Mouse (Mus musculus) thymus, adult 2 months (tissue): ENCODE data around the gene Dbn1. TPM values are rescaled to one million over a fixed set of nuclear protein-coding genes. Genes with fewer than 3 reads are reported as not detected.
A peak's percentile ranks its signal among the peaks of the same experiment; 100 is the strongest.

Experiments
- DNase-seq: peaks from one replicate; pipeline ENCODE4 v3.0.0; 2021
- H3K27ac ChIP-seq: fragments of 200-500 bp; 2 replicates; pipeline ENCODE4 v1.5.1; 2012; ENCODE audit warnings: low read length, control low read depth; ENCODE audit not compliant: control insufficient read depth, insufficient read depth
- H3K27me3 ChIP-seq: fragments of 200-500 bp; 2 replicates; pipeline ENCODE4 v1.6.1; 2012; ENCODE audit warnings: mild to moderate bottlenecking, low read length, moderate library complexity, mixed read lengths; ENCODE audit not compliant: control insufficient read depth, insufficient read depth
- H3K36me3 ChIP-seq: fragments of 200-500 bp; 2 replicates; pipeline ENCODE4 v1.6.1; 2012; ENCODE audit warnings: mild to moderate bottlenecking, low read length, moderate library complexity; ENCODE audit not compliant: control insufficient read depth, insufficient read depth
- H3K4me1 ChIP-seq: fragments of 200-500 bp; replicated peaks from 2 replicates; pipeline ENCODE4 v1.6.1; 2012; ENCODE audit warnings: low read length; ENCODE audit not compliant: control insufficient read depth, insufficient read depth
- H3K4me3 ChIP-seq: fragments of 200-500 bp; 2 replicates; pipeline ENCODE4 v1.5.1; 2012; ENCODE audit warnings: mild to moderate bottlenecking, low read length, control low read depth, moderate library complexity; ENCODE audit not compliant: control insufficient read depth, insufficient read depth
- CTCF ChIP-seq: fragments of 200-500 bp; IDR thresholded peaks from 2 replicates; pipeline ENCODE4 v1.5.1; 2012; ENCODE audit warnings: mild to moderate bottlenecking, control low read depth, low read length, moderate library complexity, borderline replicate concordance; ENCODE audit not compliant: control insufficient read depth, poor library complexity, insufficient read depth; ENCODE audit errors: extremely low read depth
- POLR2A ChIP-seq: fragments of 200-500 bp; IDR thresholded peaks from 2 replicates; pipeline ENCODE4 v1.6.1; 2012; ENCODE audit warnings: mild to moderate bottlenecking, low read length, control low read depth, moderate library complexity; ENCODE audit not compliant: control insufficient read depth, poor library complexity, insufficient read depth; ENCODE audit errors: extremely low read depth
- WGBS: fragments of 180-500 bp; shearing (Covaris S2); methylation state at CpG from one replicate; pipeline ENCODE4 v1.1.7; 2018; 5-methylcytosine and 5-hydroxymethylcytosine counted together
- polyA plus RNA-seq: library from polyadenylated mRNA; depleted of rRNA; stranded (reverse); fragments of >200 nt; gene quantifications from 2 replicates; pipeline ENCODE4 v1.2.3, GENCODE M21; 2012

The Dbn1 gene
- polyA plus RNA-seq, 1 experiment: 9.8 TPM

DNA sequence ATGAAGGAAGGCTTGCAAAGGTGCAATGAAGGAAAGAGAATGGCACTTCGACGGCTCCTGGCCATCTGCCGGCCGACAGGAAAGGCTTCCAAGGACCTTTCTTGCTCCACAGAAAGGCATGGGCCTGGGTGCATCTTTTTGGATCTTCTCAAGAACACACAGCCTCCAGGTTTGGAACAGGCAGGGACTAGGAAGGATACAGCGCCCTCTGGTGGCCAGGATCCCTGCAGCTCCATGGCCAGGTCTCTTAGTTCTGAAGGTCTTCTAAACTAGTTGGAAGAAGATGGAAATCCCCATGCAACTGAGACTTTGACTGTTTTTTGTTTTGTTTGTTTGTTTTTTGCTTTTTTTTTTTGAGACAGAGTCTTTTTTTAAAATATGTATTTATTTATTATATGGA is 29.0 kb upstream of the Dbn1 start:
- DNase-seq: peak; percentile 80
- H3K36me3 ChIP-seq: no peaks in the 10 kb centered on the region
- 8% methylated on average over 5 of the region's 5 CpGs for WGBS

DNA sequence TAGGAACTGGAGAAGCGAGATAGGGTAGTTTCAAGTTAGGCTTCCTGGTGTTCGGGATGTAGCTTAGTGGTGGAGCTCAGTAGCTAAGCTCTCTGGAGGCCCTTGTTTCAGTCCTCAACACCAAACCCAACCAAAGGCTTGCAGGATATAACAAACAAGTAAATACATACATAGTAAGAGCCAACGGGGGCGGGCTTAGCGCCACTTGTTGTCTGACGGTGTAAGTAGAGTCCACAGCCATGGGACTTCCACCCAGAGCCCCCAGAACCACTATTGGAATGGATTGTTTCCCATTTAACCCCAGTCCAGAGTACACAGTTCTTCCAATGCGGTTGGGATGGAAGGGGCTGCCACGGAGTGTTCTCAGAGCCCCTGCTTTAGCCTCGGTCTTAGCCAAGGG is 25.9 kb upstream of the Dbn1 start:
- Histone ChIP-seq H3K4me1 (peaks cover 21% of the 10 kb centered on the region), H3K4me3 (no peak overlapping the region)

More for the DNA sequence above, 29.0 kb upstream of the Dbn1 start:
- Histone ChIP-seq H3K27ac (no peak overlapping the region), H3K4me1 (peaks cover 13% of the 10 kb centered on the region), H3K27me3 (no peaks in the 10 kb centered on the region; the same call in 1 of the 2 replicates), H3K4me3 (no peak overlapping the region)
- TF ChIP-seq POLR2A: no peak
- TF ChIP-seq CTCF: peak; percentile 83; the same call in 1 of the 2 replicates

DNA sequence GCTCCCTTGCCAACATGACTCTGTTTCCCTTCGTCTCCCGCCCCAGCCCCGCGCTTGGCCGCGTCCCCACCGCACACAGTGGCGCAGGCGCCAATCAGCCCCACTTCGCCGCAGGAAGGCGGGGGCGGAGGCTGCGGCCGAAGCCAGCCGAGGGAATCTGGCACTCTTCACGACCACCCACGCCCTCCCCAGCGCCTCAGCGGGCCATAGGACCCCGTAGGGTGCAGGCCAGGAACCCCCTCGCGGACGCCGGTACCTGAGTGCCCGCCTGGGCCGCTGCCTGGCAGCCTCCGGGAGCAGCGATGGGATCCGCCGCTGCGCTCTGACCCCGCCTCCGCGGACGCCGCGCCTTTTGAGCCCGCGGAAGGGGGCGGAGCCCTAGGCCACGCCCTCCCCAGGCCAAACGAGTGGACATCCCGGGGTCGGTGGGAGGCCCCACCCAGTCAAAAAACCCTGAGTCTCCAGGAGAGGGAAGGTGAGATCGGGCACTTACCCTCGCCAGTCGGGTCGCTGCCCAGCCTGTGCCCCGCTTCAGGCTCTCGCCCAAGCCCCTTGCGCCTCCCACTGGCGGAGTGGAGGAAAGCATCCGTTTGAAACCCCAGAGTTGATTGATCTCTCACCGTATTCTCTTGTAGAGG is 25.3 kb upstream of the Dbn1 start, which contains the start of gene Pdlim7:
Gene Pdlim7, minus strand, starts transcription at position 566 of the 638 bp plus-strand sequence.
- Histone ChIP-seq H3K27me3 (no peaks in the 10 kb centered on the region; the same call in 1 of the 2 replicates), H3K36me3 (no peaks in the 10 kb centered on the region), H3K27ac (no peak within 1 kb of the TSS), H3K4me3 (peak within 1 kb of the TSS; percentile 81), H3K4me1 (peaks cover 24% of the 10 kb centered on the region)
- under 1% methylated on average over 55 of the region's 55 CpGs for WGBS
- DNase-seq: peak; percentile 86
- peak; percentile 48; the same call in 1 of the 2 replicates for TF ChIP-seq POLR2A
- peak; percentile 96 for TF ChIP-seq CTCF

More for the DNA sequence above, 25.9 kb upstream of the Dbn1 start:
- Histone ChIP-seq H3K36me3 (no peaks in the 10 kb centered on the region), H3K27me3 (no peaks in the 10 kb centered on the region; the same call in 1 of the 2 replicates), H3K27ac (no peak overlapping the region)
- DNase-seq: no peak
- WGBS: 38% methylated on average over 9 of the region's 9 CpGs
- no peak for TF ChIP-seq POLR2A
- TF ChIP-seq CTCF: no peak

- 16% methylated on average over 25 of the region's 25 CpGs for WGBS
- Histone ChIP-seq H3K27ac (no peak overlapping the region), H3K4me1 (peaks cover 30% of the 10 kb centered on the region), H3K4me3 (peak overlapping the region; percentile 81), H3K36me3 (no peaks in the 10 kb centered on the region), H3K27me3 (no peaks in the 10 kb centered on the region; the same call in 1 of the 2 replicates)
- no peak for TF ChIP-seq POLR2A
- TF ChIP-seq CTCF: no peak
- DNase-seq: no peak
These were observed 24.6 kb upstream of the Dbn1 start for GRCm38 (mm10) chr13:55512379-55513031.

GRCm38 (mm10) chr13:55511492-55511861 is 23.6 kb upstream of the Dbn1 start:
- H3K4me1 ChIP-seq: peaks cover 34% of the 10 kb centered on the region
- 86% methylated on average over 5 of the region's 5 CpGs for WGBS
- TF ChIP-seq POLR2A (no peak), CTCF (no peak)
- H3K36me3 ChIP-seq: no peaks in the 10 kb centered on the region
- no peak overlapping the region for H3K4me3 ChIP-seq
- no peaks in the 10 kb centered on the region; the same call in 1 of the 2 replicates for H3K27me3 ChIP-seq
- H3K27ac ChIP-seq: no peak overlapping the region
- no peak for DNase-seq

- TF ChIP-seq POLR2A: no peak
- no peak for TF ChIP-seq CTCF
- H3K27me3 ChIP-seq: no peaks in the 10 kb centered on the region; the same call in 1 of the 2 replicates
- H3K36me3 ChIP-seq: no peaks in the 10 kb centered on the region
- peaks cover 34% of the 10 kb centered on the region for H3K4me1 ChIP-seq
- H3K27ac ChIP-seq: no peak overlapping the region
- no peak for DNase-seq
- H3K4me3 ChIP-seq: no peak overlapping the region
- 55% methylated on average over 6 of the region's 6 CpGs for WGBS
These were observed 23.0 kb upstream of the Dbn1 start for GRCm38 (mm10) chr13:55510668-55511491.
